Mouse (Mus musculus): Measurements from ENCODE around the gene Tarm1.
A peak's percentile ranks its signal among the peaks of the same experiment; 100 is the strongest.

Tarm1 gene

DNA sequence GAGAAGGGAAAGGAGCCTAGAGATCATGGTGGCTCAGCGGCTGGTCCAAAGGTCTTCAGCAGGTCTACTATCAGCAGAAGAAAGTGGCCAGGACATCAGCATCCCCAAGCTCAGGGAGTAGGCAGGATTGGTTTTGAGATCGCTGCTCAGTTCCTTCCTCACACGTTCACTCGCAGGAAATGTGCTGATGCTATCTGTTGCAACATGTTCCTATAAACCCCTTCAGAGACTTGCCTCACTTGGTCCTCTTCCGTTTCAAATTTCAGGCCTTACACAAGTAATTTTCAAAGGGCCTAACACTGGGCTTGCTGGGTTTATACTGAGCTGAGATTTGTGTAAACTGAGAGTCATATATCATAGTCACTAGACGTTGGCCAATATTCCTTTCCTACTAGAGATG, at the start of gene Tarm1:
TSS of gene Tarm1 (minus strand) at position 186 of the 400 bp plus-strand sequence.
- DNase-seq (ENCODE audit: low read depth, low spot score) = no peak

DNA sequence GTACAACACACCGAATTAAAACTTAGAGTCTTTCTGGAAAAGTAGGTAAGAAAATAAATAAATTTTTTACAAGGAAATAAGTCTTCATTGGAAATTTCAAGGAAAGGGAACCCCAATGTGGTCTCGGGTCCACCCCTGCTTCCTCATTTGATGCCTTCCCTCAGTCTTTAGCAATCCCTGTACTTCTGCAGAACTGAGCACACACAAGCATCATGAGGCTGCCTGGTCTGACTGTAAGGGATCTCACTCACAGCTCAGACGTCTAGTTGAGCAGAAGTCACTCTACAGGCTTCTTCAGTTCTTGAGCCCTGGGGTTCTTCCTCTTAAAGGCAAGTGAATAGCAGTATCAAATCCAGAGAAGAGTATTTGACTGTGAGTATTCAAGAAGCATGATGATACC, 3.5 kb upstream of the Tarm1 start:
- DNase-seq (ENCODE audit: low read depth, low spot score) = no peak

DNA sequence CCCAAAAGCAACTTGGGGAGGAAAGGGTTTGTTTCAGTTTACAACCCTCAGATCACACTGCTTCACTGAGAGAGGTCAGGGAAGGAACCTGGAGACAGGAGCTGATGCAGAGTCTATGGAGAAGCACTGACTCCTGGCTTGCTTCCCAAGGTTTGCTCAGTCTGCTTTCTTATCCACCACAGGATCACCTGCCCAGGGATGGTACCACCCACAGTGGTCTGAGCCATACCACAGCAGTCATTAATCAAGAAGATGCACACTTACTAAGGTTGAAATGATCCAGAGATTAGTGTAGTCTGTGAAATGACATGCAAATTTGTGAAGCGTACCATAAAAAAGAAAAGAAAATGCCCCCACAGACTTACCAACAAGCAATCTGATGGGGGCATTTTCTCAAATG, 2.0 kb downstream of the Tarm1 start:
- DNase-seq (ENCODE audit: low read depth, low spot score) = no peak

DNA sequence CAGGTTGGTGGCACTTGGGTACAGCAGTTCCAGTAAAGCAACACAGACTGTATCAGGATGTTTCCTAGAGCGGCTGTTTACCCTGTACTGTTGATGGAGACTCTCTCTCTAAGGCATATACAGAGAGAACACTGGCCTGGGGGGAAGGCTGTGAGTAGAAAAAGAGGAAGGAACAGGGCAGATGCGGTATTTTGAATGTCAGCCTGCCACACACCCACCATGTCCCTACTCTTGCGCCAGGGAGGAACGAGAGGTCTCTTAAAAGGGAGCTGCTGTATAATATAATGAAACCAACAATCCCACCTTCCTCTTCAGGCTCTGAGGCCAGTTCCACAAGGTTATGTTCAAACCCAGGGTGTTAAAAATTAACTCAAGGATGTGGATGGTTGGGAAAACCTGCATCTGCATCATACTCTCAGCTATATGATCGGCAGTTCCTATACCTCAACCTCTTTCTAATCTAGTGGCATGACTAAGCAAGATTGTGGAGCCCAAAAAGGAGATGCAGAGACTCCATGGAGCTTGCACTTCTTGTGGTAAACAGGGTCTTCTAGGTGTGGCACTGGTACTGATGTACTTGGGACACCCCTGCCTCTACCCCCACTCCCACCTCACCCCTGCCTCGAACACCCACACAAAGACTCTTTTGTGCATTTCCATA, 20.3 kb downstream of the Tarm1 start:
- no peak for DNase-seq (ENCODE audit: low read depth, low spot score)

DNA sequence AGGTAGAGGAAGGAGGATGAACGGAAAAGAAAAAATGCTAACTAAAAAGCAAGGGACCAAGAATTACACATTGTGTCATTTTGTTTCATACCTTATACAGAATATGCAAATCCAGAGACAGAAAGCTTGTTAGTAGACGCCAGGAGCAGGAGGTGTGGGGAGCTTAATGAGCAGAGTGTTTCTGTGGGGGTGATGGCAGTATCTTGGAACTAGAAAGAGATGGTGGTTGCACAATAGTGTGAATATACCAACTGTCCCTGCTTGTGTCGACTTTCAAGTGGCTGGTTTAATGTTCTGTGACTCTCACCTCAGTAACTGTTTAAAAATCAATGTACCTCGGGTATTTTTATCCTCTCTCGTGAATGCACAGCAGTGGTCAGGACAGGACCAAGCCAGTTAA, 25.7 kb downstream of the Tarm1 start:
- no peak for DNase-seq (ENCODE audit: low read depth, low spot score)

DNA sequence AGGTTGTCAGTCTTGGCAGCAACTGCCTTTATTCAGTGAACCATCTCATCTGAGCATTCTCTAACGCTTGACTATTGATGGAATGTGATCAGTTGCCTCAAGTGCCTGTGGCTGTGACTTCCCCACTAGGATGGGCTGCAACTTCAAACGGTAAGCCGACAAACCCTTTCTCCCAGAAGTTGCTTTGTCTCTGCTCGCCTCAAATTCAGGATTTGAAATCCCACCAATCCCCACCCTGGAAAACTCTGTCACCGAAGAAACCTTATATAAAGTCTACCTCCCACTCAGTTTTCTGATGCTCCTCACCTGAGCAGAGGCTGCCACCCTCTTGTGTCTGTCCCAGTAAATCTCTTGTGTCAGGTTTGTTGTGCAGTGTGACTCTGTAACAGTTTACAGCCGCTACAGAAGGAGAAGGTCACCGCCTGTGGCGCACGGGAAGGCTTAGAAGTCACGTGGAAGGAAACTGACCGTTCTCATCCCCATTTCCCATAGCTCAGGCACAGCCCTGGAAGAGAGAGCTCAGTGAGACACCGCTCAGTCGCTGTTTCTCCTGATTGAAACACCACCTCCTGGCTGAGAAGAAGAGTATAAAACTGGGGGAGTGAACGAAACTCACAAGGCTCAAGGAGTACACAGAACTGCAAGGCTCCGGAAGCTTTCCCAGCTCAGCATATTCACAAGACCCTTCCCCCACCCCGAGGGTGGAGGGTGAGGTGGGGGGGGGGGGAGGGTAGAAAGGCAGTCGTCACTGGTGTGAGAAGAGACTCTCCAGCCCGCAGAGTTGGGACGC, 27.9 kb downstream of the Tarm1 start:
- DNase-seq (ENCODE audit: low read depth, low spot score) = peak; percentile 59

DNA sequence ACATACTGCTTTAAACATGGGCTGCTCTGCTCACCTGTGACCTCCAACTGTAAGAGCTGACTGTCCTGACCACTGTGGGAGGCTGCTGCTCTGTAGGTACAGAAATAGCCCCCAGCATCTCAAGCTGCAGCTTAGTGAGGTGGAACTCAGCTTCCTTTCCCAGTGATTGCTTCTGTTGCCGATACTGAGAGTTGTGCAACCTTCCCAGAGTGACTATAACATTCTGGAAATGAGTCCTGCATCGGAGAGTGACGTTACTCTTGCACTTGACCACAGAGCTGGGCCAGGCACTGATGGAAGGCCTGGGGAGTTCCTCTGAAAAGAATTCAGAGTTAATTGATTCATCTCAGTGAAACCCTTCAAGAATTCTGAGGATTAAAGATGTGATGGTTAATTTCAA, 29.6 kb downstream of the Tarm1 start:
- DNase-seq (ENCODE audit: low read depth, low spot score) = no peak

DNA sequence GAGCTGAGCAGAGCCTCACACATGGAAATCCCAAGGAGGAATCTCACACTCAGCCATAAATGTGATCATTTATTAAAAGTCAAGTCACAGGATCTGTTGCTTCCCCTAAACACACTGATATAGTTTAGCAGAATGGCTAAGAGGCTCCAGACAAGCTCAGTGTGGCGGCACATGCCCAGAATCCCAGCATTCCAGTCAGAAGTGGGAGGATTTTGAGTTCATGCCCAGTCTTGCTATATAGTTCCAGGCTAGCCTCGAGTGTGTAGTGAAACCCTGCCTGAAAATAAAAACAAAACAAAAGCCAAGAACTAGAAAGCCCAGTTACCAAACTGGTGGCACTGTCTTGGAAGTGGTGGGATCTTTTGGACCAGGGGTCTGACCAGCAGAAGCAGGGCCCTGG, 33.8 kb downstream of the Tarm1 start:
- DNase-seq (ENCODE audit: low read depth, low spot score) = no peak

DNA sequence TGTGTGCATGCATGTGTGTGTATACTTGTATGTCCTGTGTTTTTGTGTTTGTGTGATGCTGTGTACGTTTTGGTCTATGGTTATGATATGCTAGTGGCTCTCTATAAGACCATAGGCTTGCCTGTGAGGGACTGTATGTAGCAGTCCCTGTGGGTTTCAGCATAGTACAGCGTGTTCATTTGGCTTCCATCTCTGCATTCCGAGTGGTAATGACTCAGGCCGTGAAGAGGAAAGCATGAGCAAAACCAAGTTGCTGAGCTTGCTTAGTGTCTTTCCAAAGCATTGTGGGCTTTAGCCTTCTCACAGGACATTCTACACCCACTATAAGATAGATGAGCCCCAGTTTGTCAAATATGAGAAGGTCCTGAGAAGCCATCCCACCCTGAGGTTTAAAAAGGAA, 39.1 kb downstream of the Tarm1 start:
- DNase-seq (ENCODE audit: low read depth, low spot score) = no peak

DNA sequence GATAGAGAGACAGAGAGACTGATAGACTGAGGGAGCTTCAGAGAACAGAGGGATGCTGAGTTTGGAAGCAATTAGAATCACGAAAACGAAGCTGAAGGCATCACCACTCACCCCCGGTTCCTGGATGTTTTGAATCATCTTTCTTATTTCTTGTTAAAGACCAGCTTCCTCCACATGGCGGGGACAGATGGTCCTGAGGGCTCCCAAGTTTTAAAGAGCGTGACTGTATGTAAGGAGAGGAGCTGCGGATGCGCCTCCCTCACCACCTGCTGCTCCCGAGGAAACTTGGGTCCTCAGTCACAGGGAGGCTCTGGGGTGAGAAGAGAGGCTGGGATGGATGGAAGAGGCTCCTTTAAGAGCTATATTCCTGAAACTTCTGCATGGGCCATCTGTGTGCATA, 42.2 kb downstream of the Tarm1 start:
- DNase-seq (ENCODE audit: low read depth, low spot score) = no peak

DNA sequence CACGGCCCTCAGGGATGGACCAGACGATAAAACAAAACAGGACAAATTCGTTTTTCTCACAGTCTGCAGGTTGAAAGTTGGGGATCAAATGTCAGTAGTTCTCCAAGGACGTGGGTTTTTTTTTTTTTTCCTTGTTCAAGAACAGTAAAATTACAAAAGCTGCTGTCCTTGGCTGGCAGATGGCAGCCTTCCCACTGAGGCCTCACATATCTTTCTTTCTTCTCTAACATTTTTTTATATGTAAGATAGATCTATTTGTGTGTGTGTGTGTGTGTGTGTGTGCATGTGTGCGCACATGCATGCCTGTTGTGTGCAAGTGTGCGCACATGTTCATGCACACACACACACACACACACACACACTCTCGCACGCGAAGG, 44.6 kb downstream of the Tarm1 start:
- no peak for DNase-seq (ENCODE audit: low read depth, low spot score)

DNA sequence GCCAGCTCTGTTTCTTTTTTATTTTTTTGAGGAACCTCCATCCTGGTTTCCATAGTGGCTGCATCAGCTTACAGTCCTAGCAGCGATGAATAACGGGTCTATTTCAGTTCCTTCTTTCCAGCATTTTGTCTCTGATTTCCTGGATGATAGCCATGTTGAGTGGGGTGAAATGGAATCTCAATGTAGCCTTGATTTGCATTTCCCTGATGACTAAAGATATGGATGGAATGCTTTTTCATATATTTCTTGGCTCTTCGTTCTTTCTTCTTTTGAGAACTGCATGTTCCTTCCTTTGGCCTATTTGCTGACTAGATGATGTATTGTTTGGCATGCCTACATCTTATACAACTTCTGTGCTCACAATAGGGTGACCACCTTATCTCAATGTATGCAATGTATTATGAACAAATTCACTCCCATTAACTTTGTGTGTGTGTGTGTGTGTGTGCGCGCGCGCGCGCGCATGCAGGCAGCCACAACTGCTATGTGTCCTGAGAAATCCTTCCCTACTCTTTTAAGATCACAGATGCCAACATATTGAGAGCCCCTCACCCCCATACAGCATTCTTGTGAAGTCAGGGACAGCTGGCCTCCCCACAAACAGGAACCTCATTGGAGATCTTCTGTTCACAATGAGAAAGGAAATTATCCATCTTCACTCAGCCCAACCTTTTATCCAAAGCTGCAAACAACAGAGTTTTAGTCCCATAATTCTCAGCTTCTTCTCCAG, 45.1 kb downstream of the Tarm1 start:
- DNase-seq (ENCODE audit: low read depth, low spot score) = no peak

DNA sequence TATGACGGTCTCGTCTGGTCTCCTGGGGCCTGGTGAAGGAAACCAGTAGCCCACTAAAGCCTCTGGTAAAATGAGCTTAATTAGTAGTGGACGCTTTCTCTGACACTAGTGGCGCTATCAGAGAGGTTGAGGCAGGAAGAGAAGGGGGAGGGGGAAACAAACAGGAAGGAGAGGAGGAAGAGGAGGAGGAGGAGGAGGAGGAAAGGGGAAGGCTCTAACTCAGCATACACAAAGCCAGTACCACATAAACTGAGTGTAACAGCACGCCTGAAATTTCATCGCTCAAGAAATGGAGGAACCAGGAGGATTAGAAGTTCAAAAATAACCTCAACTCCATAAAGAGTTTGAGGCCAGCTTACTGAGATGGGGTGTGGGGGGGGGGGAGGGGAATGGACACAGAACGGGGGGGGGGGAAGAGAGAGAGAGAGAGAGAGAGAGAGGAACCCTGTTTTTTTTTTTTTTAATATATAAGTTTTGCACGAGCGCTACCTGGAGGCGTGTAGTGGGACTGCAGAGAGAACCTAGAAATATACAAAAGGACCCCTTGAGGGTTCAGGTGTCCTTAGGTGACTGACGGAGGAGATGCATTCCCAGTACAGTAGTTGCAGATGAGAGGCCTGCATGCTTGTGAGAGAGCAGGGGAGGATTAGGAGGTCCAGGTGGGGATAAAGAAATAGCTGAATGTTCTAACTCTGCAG, 48.8 kb downstream of the Tarm1 start:
- no peak for DNase-seq (ENCODE audit: low read depth, low spot score)

DNA sequence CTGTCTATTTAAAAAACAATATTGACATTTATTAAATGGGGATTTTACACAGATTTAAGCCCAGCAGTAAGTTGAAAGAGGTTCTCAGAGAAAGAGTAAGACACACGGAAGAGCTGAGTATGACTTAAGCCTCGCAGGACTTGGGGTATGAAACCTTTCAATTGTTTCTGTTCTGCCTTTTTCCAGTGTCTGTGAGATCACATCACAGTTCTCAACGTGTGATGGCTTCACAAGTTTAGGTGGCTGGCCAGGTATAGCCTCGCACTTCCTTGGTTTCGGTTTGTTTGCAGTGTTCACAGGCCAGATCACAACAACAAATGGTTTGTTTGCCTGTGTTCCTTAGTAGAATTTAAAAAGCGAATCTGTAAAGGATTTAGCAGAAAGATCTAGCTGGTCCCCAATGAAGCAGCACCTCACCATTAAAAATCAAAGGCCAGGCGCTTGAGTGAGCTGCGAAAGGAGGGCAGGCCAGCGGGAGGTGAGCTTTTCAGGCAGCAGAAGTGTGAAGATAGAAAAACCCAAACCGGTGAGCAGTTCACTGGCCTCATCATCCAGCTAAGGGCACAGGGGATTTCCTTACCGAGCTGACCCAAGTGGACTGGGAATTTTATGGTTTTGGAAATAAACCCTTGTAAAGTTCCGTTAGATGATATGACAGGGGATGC, 49.5 kb downstream of the Tarm1 start:
- DNase-seq (ENCODE audit: low read depth, low spot score) = no peak

DNA sequence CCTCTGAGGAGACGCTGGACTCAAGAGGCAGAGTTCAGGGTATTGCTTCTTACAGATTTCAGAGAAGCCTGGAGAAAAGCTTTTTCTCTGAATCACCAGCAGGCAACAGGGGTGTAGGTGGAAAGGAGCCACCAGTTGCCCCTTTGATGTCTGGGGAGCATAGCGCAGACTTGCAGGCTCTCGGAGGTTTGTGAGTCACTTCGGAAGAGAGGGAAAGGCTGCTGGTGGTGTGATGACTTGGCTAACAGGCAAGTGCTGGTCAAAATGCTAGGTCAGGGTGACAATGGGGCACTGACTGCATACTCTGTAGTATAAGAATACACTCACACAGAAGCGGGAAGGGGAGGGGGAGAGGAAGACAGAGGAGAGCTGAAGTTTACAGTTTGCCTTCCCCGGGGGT, 51.3 kb downstream of the Tarm1 start:
- DNase-seq (ENCODE audit: low read depth, low spot score) = no peak

DNA sequence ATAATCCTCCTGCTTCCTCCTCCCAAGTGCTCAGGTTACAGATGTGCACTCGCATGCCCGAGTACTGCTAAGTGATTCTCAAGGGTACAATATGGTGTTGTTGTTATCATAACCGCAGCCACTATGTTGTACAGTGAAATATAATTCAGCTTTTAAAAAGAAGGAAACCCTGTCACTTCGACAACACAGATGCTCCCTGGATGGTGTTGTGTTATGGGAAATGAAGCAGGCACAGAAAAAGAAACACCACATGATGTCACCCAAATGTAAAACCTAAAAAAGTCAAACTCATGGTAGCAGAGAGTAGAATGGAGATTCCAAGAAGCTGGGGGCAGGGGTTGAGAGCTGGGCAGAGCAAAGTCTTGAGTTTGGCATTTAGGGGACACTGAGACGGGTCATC, 51.8 kb downstream of the Tarm1 start:
- DNase-seq (ENCODE audit: low read depth, low spot score) = no peak

DNA sequence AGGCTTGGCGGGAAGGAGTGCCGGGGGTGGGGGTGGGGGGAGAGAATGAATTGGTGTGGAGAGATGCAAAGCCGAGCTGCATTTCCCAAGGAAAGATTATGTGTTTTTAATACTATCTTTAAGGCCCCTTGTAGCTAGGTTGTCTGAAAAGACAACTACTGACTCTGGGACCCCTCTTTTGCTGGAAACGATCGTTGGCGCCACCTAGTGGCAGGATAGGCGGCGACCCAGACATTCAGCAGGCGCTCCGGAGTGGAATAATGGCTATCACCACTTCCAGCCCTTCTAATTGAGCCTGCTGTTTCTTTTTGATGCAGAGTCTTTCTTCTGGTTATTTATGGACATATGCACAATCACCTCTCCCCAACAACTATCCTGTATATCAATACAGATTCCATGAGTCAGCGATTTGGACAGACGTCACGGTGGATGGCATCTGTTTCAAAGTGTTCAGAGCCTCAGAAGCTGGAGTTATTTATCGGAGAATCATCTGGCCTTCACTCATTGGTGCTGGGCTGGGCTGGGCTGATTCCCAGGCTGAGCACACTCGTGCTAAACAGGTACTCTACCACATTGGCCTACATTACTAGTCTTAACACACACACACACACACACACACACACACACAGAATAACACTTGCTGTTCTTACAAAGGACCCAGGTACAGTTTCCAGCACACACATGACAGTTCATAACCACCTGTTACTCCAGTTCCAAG, 53.5 kb downstream of the Tarm1 start:
- peak; percentile 80 for DNase-seq (ENCODE audit: low read depth, low spot score)

DNA sequence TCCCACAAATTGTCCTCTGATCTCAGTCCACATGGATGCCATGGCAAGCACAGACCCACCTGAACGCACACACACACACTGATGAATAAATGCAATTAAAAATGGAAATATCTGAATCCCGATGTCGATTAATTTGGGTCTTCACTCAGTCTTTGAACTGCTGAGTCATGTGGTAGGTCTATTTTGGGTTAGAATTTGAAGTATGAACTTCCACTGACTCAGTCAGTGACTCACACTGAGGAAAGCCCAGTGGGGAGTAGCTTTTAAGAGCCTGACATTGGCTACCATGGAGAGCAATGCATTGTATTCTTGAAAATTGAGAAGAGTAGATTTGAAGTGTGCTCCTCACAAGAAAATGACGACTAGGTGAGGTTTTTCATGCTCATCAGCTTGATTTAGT, 55.4 kb downstream of the Tarm1 start:
- DNase-seq (ENCODE audit: low read depth, low spot score) = no peak

DNA sequence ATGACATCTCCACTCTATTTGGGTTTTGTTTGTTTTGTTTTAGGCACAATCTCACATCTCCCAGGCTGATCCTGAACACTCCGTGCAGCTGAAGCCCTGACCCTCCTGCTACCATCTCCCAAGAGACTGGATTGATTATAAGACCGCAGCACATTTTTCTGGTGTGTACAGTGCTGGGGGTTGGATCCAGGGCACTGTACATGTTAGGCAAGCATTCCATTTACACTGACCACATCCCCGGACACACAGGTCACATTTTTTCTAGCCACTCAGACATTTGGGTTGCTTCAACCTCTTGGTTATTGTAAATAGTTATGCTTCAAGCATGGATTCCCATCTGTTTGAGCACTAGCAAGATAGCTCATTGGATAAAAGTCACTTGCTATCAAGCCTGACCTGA, 55.8 kb downstream of the Tarm1 start:
- no peak for DNase-seq (ENCODE audit: low read depth, low spot score)

DNA sequence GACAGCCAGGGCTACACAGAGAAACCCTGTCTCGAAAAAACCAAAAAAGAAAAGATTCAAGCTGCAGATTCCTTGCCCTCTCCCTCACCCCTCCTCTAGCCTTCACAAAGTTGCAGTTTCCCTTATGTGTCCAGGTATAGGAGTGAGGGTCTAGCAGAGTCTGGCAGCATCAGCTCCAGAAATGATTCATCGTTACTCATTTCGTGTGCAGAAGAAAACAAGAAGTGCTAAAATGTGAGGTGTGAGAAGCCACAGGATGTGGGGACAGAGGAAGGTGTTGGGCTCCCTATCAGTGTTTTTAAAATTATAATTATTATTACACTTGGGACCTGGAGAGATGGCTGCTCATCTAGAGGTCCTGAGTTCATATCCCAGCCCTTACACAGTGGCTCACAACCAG, 57.7 kb downstream of the Tarm1 start:
- no peak for DNase-seq (ENCODE audit: low read depth, low spot score)

DNA sequence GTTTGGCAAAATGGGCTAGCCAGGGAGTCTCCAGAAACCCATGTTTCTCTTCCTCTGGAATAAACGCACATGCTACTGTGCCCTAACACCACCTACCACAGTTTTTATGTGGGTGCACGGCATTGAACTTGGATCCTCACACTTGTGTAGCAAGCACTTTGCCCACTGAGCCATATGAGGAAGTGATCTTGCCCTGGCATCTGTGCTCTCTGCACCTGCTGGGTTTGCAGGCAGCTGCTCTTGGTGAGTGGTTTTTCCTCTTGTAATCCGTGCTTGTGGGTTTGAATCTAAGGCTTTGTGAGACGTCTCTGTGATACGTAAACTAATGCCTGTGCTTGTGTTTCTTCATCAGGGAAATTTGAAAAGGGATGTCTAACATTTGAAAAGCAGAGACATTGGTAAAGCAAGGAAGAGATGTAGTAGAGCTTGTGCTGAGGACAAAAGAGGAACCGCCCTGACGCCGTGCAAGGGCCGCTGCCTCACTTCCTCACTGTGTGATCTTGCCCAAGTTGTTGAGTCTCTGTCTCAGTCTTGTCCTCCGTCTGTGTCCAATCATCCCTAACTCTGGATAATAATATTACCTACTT, 59.9 kb downstream of the Tarm1 start:
- no peak for DNase-seq (ENCODE audit: low read depth, low spot score)

Measured in mesoderm, embryonic 11.5 days (tissue).